Mouse (Mus musculus): ENCODE data around the gene Zfp445. TPM values are rescaled to one million over a fixed set of nuclear protein-coding genes. Genes with fewer than 3 reads are reported as not detected.

Gene Zfp445
- 12.5 and 17.8 TPM in 2 replicates for polyA plus RNA-seq (2021; fragmentation: Nextera tagmentation)
- long read RNA-seq, experiment 1, partial matches to known transcripts: 0 of 31 reads
- long read RNA-seq, experiment 1, other reads (novel, unspliced or antisense): 30 of 31 reads
- long read RNA-seq, experiment 2, full-length matches to known transcripts: 21 of 191 reads
- long read RNA-seq, experiment 2, partial matches to known transcripts: 1 of 191 reads
- long read RNA-seq, experiment 2, other reads (novel, unspliced or antisense): 169 of 191 reads

GRCm38 (mm10) chr9:122865697-122866166 is at the start of gene Zfp445:
Gene Zfp445 (minus strand): TSS chr9:122866006.

DNA sequence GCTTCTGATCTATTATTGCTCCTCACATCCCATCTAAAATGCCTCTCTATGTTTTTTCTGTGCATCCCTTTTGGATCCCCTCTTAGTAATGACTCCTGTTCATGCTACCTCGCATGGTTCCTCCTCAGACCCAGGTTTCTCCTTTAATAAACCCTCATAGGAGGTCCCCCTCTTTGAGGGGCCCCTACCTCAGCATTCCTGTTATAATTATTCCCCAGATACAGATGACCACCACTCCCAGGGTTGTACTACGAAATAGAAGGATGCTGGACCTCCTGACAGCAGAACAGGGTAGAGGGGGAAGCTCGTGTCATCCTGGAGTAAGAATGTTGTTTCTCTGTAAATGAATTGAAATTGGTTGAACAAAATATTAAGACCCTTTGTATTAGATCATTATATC is 19.6 kb upstream of the Zfp445 start, which contains the start of gene Zkscan7:
Gene Zkscan7, plus strand, starts transcription at position 301 of the 400 bp plus-strand sequence.

GRCm38 (mm10) chr9:122843760-122844159 is 22.0 kb downstream of the Zfp445 start, which contains the start of gene Gm35549:
Gene Gm35549 (minus strand): TSS chr9:122844035.

GRCm38 (mm10) chr9:122805053-122805844 is 60.6 kb downstream of the Zfp445 start, which contains the start of gene Tcaim:
Gene Tcaim (plus strand): TSS chr9:122805539.

Other genes with a start within 250 kb of the Zfp445 start
- gene Topaz1, start 118.7 kb downstream of the Zfp445 start, polyA plus RNA-seq (2021; fragmentation: Nextera tagmentation): not detected in 2 replicates
- 11.4 and 11.7 TPM in 2 replicates for gene Tcaim, start 60.5 kb downstream of the Zfp445 start, polyA plus RNA-seq (2021; fragmentation: Nextera tagmentation)
- 0.50 TPM in 1 of 2 replicates, not detected in the other for gene Gm35549, start 22.0 kb downstream of the Zfp445 start, polyA plus RNA-seq (2021; fragmentation: Nextera tagmentation)
- 0.10 and 0.24 TPM in 2 replicates for gene Zkscan7, start 19.7 kb upstream of the Zfp445 start, polyA plus RNA-seq (2021; fragmentation: Nextera tagmentation)
- gene Zfp105, start 57.1 kb upstream of the Zfp445 start, polyA plus RNA-seq (2021; fragmentation: Nextera tagmentation): 4.4 and 4.9 TPM in 2 replicates
- gene 1110059G10Rik, start 85.0 kb upstream of the Zfp445 start, polyA plus RNA-seq (2021; fragmentation: Nextera tagmentation): 17.5 and 18.8 TPM in 2 replicates
- 0.16 and 0.18 TPM in 2 replicates for gene Kif15, start 85.0 kb upstream of the Zfp445 start, polyA plus RNA-seq (2021; fragmentation: Nextera tagmentation)
- 44.5 and 46.6 TPM in 2 replicates for gene Tmem42, start 155.3 kb upstream of the Zfp445 start, polyA plus RNA-seq (2021; fragmentation: Nextera tagmentation)
- gene Tgm4, start 168.7 kb upstream of the Zfp445 start, polyA plus RNA-seq (2021; fragmentation: Nextera tagmentation): 0.29 and 0.43 TPM in 2 replicates
- 56.5 and 67.5 TPM in 2 replicates for gene Zdhhc3, start 247.2 kb upstream of the Zfp445 start, polyA plus RNA-seq (2021; fragmentation: Nextera tagmentation)
- gene Exosc7, start 247.2 kb upstream of the Zfp445 start, polyA plus RNA-seq (2021; fragmentation: Nextera tagmentation): 72.1 and 73.4 TPM in 2 replicates